Mouse (Mus musculus): ENCODE results near the gene Chrm5. TPM values are rescaled to one million over a fixed set of nuclear protein-coding genes. Genes with fewer than 3 reads are reported as not detected.

Chrm5 gene
- polyA plus RNA-seq, 1 experiment from 2014 or later = 0.08 TPM

DNA sequence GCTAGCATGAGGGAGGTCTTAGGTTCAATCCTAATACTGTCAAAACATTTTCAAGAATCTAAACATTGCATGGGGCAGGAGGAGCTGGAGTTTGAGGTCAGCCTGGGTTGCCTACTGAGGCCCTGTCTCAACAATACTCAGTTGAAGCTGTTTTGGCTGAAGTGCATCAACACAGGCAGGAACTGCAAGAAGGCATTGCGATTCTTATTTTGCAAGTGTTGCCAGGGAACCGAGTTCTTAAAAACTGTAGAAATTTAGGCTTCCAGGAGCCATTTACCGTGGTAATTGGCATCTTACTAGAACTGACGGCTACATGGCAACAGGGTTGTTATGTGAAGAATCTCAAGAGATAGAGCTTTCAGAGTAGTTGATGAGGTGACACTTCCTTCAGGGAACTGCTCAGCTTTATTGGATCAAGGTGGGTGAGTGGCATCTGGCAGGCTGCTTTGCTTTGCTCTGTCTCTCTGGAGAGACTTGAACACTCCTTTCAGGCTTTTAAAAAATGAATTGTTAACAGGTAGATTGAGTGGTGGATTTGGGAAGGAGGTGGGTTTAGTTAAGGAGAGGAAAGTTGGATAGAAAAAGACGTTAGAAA is 26.4 kb upstream of the Chrm5 start:
- 86% methylated on average over 5 of the region's 5 CpGs for WGBS

DNA sequence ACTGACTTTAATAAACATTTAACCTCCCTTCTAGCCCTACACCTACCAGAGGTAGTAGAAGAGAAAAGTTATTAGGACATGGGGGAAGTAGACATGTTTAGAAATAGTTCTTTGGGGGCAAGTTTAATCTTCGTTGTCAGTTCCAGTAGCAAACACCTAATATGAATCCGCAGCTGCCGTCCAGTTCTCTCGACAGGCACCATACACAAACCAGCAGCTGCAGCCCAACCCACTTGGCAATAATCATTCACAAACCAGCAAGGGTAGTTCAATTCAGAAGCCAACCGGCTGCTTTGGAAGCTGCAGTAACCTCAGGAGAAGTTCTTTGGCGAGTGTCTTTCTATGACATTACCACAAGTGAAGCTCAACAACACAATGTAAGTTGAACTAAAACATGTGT is 23.4 kb upstream of the Chrm5 start:
- no peak for ATAC-seq (ENCODE audit: insufficient read depth, low FRiP score)
- Histone ChIP-seq H3K4me3 (replicated peaks; ENCODE audit: low read length) (no peak overlapping the region), H3K27me3 (ENCODE audit: control insufficient read depth, insufficient read depth, low read length) (no peaks in the 10 kb centered on the region), H3K9ac (ENCODE audit: low read length) (no peak overlapping the region), H3K4me1 (ENCODE audit: control insufficient read depth, insufficient read depth, low read length) (no peaks in the 10 kb centered on the region), H3K9me3 (replicated peaks; ENCODE audit: control insufficient read depth, low read length) (no peaks in the 10 kb centered on the region), H3K27ac (ENCODE audit: low read length) (no peak overlapping the region), H3K36me3 (ENCODE audit: control insufficient read depth, insufficient read depth, low read length) (no peaks in the 10 kb centered on the region), H3K4me2 (ENCODE audit: low read depth, low read length) (no peak overlapping the region)
- 77% methylated on average over 6 of the region's 6 CpGs for WGBS

More for the DNA sequence above, 26.4 kb upstream of the Chrm5 start:
- H3K4me2 ChIP-seq (ENCODE audit: low read depth, low read length) = no peak overlapping the region
- no peak overlapping the region for H3K9ac ChIP-seq (ENCODE audit: low read length)
- H3K4me1 ChIP-seq (ENCODE audit: control insufficient read depth, insufficient read depth, low read length) = no peaks in the 10 kb centered on the region
- no peaks in the 10 kb centered on the region for H3K36me3 ChIP-seq (ENCODE audit: control insufficient read depth, insufficient read depth, low read length)
- no peak for ATAC-seq (ENCODE audit: insufficient read depth, low FRiP score)
- H3K9me3 ChIP-seq (replicated peaks; ENCODE audit: control insufficient read depth, low read length) = no peaks in the 10 kb centered on the region
- no peak overlapping the region for H3K27ac ChIP-seq (ENCODE audit: low read length)
- H3K27me3 ChIP-seq (ENCODE audit: control insufficient read depth, insufficient read depth, low read length) = no peaks in the 10 kb centered on the region
- H3K4me3 ChIP-seq (replicated peaks; ENCODE audit: low read length) = no peak overlapping the region

DNA sequence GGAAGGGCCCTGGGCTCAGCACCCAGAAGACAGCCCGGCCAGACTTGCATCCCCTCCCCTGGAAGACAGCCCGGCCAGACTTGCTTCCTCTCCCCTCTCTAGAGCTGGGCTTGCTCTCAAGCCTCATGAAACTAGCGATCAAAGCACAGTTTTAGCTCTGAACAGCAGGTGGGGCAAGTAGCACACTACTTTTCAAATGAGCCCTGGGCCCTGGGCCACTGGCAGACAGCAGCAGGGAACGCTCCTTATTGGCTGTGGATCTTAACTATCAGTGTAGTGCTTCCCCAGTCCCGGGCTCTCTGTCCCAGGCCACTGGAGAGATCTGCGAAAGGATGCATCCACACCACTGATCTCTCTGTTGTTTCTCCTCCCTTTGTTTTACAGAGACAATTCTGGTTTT is 20.6 kb upstream of the Chrm5 start:
- no peaks in the 10 kb centered on the region; the same call in 1 of the 2 replicates for H3K4me1 ChIP-seq (ENCODE audit: control insufficient read depth, insufficient read depth, low read length)

DNA sequence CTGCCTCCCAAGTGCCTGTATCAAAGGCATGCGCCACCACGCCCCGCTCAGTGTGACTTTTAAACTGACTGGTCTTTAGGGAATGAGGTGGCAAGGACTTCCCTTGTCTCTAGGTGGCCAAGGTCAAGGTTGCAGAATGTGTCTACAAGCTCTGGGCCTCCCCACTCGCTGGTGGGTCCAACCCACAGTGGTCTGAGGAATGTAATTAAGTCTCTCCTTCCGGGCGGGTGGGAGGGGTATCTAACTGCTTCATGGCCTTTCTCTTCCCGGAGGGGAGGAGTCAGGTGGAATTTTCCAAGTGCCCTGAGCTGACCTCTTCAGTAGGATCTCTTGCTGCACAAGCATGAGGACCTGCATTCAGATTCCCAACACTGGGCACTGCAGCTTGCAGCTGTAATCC is 17.3 kb upstream of the Chrm5 start:
- WGBS = 70% methylated on average over 7 of the region's 7 CpGs

More for the DNA sequence above, 20.6 kb upstream of the Chrm5 start:
- no peaks in the 10 kb centered on the region for H3K36me3 ChIP-seq (ENCODE audit: control insufficient read depth, insufficient read depth, low read length)
- ATAC-seq (ENCODE audit: insufficient read depth, low FRiP score) = peak; percentile 85; the same call in 1 of the 2 replicates
- WGBS = 3% methylated on average over 6 of the region's 6 CpGs
- no peak overlapping the region for H3K27ac ChIP-seq (ENCODE audit: low read length)
- no peak overlapping the region for H3K4me3 ChIP-seq (replicated peaks; ENCODE audit: low read length)
- H3K27me3 ChIP-seq (ENCODE audit: control insufficient read depth, insufficient read depth, low read length) = no peaks in the 10 kb centered on the region
- H3K9ac ChIP-seq (ENCODE audit: low read length) = 0 out of 2 replicates have a peak overlapping the region, but pooled peaks have one; percentile 14
- no peaks in the 10 kb centered on the region for H3K9me3 ChIP-seq (replicated peaks; ENCODE audit: control insufficient read depth, low read length)
- H3K4me2 ChIP-seq (ENCODE audit: low read depth, low read length) = no peak overlapping the region

DNA sequence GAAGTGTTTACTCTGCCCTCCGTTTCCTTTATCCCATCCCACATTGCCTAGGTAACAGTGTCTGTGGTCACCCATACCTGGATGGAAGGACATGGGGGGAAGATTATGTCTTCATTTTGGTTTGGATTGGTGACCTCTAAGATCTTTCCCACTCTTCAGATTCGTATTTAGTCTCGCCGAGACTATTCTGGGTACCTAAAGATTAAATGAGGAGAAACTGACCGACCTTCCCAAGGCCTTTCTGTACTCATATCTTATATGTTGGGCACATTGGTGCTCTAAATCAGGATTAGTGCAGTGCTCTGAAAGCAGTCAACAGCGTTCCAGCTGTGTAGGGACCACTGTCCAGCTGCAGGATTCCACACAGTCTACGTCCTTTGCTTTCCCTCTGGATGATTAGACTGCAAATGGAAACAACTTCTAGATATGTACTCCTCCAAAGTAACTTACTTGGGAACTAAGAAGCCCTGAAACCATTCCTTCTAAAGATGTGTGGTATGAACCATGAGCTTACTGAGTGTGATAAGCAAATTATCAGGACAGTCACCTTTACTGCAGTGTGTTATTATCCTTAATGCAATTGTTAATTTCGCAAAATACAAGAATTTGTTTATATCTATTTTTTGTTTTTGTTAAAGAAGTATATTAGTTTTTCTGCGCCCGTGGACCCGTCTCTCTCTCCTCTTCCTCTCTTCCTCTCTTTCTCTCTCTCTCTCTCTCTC is 13.1 kb upstream of the Chrm5 start:
- peak overlapping the region; percentile 99 for H3K27ac ChIP-seq (ENCODE audit: low read length)
- peak overlapping the region; percentile 81 for H3K4me3 ChIP-seq (replicated peaks; ENCODE audit: low read length)
- peak overlapping the region; percentile 80 for H3K4me2 ChIP-seq (ENCODE audit: low read depth, low read length)
- no peaks in the 10 kb centered on the region for H3K36me3 ChIP-seq (ENCODE audit: control insufficient read depth, insufficient read depth, low read length)
- WGBS = 36% methylated on average over 11 of the region's 11 CpGs
- peaks cover 15% of the 10 kb centered on the region for H3K4me1 ChIP-seq (ENCODE audit: control insufficient read depth, insufficient read depth, low read length)
- H3K9me3 ChIP-seq (replicated peaks; ENCODE audit: control insufficient read depth, low read length) = no peaks in the 10 kb centered on the region
- no peaks in the 10 kb centered on the region for H3K27me3 ChIP-seq (ENCODE audit: control insufficient read depth, insufficient read depth, low read length)
- no peak for ATAC-seq (ENCODE audit: insufficient read depth, low FRiP score)
- peak overlapping the region; percentile 100 for H3K9ac ChIP-seq (ENCODE audit: low read length)

More for the DNA sequence above, 17.3 kb upstream of the Chrm5 start:
- Histone ChIP-seq H3K4me1 (ENCODE audit: control insufficient read depth, insufficient read depth, low read length) (peaks cover 4% of the 10 kb centered on the region; the same call in 1 of the 2 replicates), H3K9me3 (replicated peaks; ENCODE audit: control insufficient read depth, low read length) (no peaks in the 10 kb centered on the region), H3K36me3 (ENCODE audit: control insufficient read depth, insufficient read depth, low read length) (no peaks in the 10 kb centered on the region), H3K4me3 (replicated peaks; ENCODE audit: low read length) (no peak overlapping the region), H3K27ac (ENCODE audit: low read length) (no peak overlapping the region), H3K9ac (ENCODE audit: low read length) (no peak overlapping the region), H3K4me2 (ENCODE audit: low read depth, low read length) (no peak overlapping the region), H3K27me3 (ENCODE audit: control insufficient read depth, insufficient read depth, low read length) (no peaks in the 10 kb centered on the region)
- ATAC-seq (ENCODE audit: insufficient read depth, low FRiP score) = no peak

DNA sequence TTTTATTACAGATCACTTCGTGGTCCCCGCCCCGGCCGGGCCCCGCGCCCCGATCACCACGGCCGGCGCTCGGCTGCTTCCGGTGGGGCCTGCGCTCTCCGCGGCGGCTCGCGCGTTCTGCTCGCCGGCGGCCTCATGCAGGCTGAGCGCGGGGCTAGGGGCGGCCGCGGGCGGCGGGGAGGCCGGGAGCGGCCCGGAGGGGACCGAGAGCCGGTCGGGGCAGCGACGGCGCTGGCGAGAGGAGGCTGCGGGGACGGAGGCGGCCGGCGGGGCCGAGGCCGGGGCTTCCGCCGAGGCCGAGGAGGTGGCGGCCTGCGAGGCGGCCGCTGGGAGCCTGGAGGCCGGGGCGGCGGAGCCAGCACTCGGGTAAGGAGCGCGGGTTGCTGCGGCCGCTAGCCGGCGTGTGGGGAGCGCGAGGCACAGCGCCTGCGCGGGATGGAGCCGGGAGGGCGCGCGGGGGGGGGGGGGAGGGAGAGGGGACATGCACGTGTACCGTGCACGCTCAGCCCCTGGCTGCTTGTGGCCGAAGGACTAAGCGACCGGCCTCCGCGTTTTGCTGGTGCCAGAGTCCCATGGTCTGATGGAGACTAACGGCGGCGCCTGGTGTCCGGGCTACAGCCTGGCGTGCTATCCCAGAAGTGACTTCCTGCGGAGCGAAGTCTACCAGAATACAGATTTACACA is 12.4 kb upstream of the Chrm5 start, which contains the start of gene Aven:
Gene Aven (plus strand): TSS at position 109 of the 683 bp plus-strand sequence.
- no peaks in the 10 kb centered on the region for H3K36me3 ChIP-seq (ENCODE audit: control insufficient read depth, insufficient read depth, low read length)
- peak within 1 kb of the TSS; percentile 80 for H3K4me2 ChIP-seq (ENCODE audit: low read depth, low read length)
- H3K27ac ChIP-seq (ENCODE audit: low read length) = peak within 1 kb of the TSS; percentile 99
- no peaks in the 10 kb centered on the region for H3K27me3 ChIP-seq (ENCODE audit: control insufficient read depth, insufficient read depth, low read length)
- peak within 1 kb of the TSS; percentile 81 for H3K4me3 ChIP-seq (replicated peaks; ENCODE audit: low read length)
- 0% methylated on average over 57 of the region's 87 CpGs for WGBS
- peak within 1 kb of the TSS; percentile 100 for H3K9ac ChIP-seq (ENCODE audit: low read length)
- ATAC-seq (ENCODE audit: insufficient read depth, low FRiP score) = peak; percentile 94
- H3K4me1 ChIP-seq (ENCODE audit: control insufficient read depth, insufficient read depth, low read length) = peaks cover 15% of the 10 kb centered on the region
- H3K9me3 ChIP-seq (replicated peaks; ENCODE audit: control insufficient read depth, low read length) = no peaks in the 10 kb centered on the region

DNA sequence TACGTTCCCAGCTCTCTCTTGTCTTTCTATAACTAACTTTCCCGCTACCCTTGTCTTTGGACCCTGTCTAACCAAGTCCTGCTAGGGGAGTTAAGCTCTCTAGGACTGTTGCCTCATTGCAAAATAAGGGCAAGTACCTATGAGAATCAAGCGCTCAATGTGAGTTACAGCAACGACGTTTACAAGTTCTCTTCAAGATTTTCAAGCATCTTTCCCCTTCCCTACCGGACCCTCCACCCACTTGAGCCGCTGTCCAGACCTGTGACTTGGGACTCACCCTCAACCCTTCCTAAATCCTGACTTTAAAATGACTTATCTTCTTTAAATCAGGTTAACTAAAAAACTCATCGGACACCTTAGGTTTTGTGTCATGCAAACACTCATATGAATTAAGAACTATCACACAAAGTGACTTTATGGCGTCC is 11.9 kb upstream of the Chrm5 start:
- H3K36me3 ChIP-seq (ENCODE audit: control insufficient read depth, insufficient read depth, low read length) = no peaks in the 10 kb centered on the region
- peak overlapping the region; percentile 100 for H3K9ac ChIP-seq (ENCODE audit: low read length)
- peak; percentile 1; the same call in 1 of the 2 replicates for ATAC-seq (ENCODE audit: insufficient read depth, low FRiP score)
- H3K27ac ChIP-seq (ENCODE audit: low read length) = peak overlapping the region; percentile 99
- no peaks in the 10 kb centered on the region for H3K9me3 ChIP-seq (replicated peaks; ENCODE audit: control insufficient read depth, low read length)
- 6% methylated on average over 9 of the region's 9 CpGs for WGBS
- H3K4me2 ChIP-seq (ENCODE audit: low read depth, low read length) = peak overlapping the region; percentile 80
- no peaks in the 10 kb centered on the region for H3K27me3 ChIP-seq (ENCODE audit: control insufficient read depth, insufficient read depth, low read length)
- H3K4me1 ChIP-seq (ENCODE audit: control insufficient read depth, insufficient read depth, low read length) = peaks cover 15% of the 10 kb centered on the region
- H3K4me3 ChIP-seq (replicated peaks; ENCODE audit: low read length) = peak overlapping the region; percentile 81

DNA sequence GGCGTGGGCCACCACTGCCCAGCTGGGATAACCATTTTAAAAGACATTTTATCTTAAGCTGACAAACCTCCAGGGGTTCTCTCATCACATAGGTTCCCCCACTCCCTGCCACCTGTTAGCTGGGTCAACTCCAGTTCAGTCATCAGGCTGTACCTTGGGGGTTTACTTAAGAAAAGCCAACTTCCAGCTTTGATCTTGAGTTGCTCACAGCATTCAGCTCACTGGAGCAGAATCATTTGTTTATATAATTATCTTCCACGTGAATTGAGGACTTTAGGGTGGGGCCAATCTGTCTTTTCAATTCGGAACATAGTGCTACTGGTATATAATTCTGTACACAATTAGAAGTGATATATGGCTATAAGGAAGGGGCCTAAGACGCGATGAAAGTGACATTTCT is 11.1 kb upstream of the Chrm5 start:
- peaks cover 15% of the 10 kb centered on the region for H3K4me1 ChIP-seq (ENCODE audit: control insufficient read depth, insufficient read depth, low read length)
- no peak overlapping the region for H3K27ac ChIP-seq (ENCODE audit: low read length)
- no peak for ATAC-seq (ENCODE audit: insufficient read depth, low FRiP score)
- peak overlapping the region; percentile 100; the same call in 1 of the 2 replicates for H3K9ac ChIP-seq (ENCODE audit: low read length)
- no peaks in the 10 kb centered on the region for H3K36me3 ChIP-seq (ENCODE audit: control insufficient read depth, insufficient read depth, low read length)
- no peak overlapping the region; the same call in 1 of the 2 replicates for H3K4me2 ChIP-seq (ENCODE audit: low read depth, low read length)
- WGBS = 51% methylated on average over 5 of the region's 5 CpGs
- no peaks in the 10 kb centered on the region for H3K27me3 ChIP-seq (ENCODE audit: control insufficient read depth, insufficient read depth, low read length)
- H3K9me3 ChIP-seq (replicated peaks; ENCODE audit: control insufficient read depth, low read length) = no peaks in the 10 kb centered on the region
- no peak overlapping the region for H3K4me3 ChIP-seq (replicated peaks; ENCODE audit: low read length)
